In genomic region chr11:23769686-23770509, GRCm38 (mm10) we compare ENCODE assay signal across 8 mouse cellular contexts. TPM values are rescaled to one million over a fixed set of nuclear protein-coding genes. Genes with fewer than 3 reads are reported as not detected.
A peak's percentile ranks its signal among the peaks of the same experiment; 100 is the strongest.
DNase-seq lines count a peak whose midpoint lies in the region; ATAC-seq and TF ChIP-seq lines count a peak whose summit lies in the region.

No protein-coding gene starts in this region.

- no peak; the same call in 1 of the 2 replicates for ATAC-seq in erythroblast, adult 5-6 weeks (replicated peaks; ENCODE audit: low FRiP score, poor library complexity, severe bottlenecking)
- no peak for ATAC-seq in forebrain, embryonic 11.5 days (replicated peaks; ENCODE audit: low FRiP score)
- ATAC-seq in hematopoietic stem cell, adult 5-6 weeks (replicated peaks in 1 of 2; ENCODE audit: insufficient read depth in 1 of 2, low FRiP score in 2 of 2, low TSS enrichment in 1 of 2, low read depth in 1 of 2, poor library complexity in 2 of 2, severe bottlenecking in 2 of 2) = peak; percentile 49 to 59

- H3K27me3 ChIP-seq in erythroblast, embryonic 14.5 days (ENCODE audit: control insufficient read depth) = peaks cover 54% of the 10 kb centered on the region
- peaks cover 5% of the 10 kb centered on the region; the same call in 1 of the 2 replicates for H3K27me3 ChIP-seq in forebrain, embryonic 11.5 days (ENCODE audit: control insufficient read depth, insufficient read depth, low read length)

- no peaks in the 10 kb centered on the region for H3K9me3 ChIP-seq in erythroblast, embryonic 14.5 days (ENCODE audit: control insufficient read depth, low read length)
- no peaks in the 10 kb centered on the region for H3K9me3 ChIP-seq in forebrain, embryonic 11.5 days (ENCODE audit: control insufficient read depth, low read length)

- under 1% methylated on average over 25 of the region's 25 CpGs for WGBS in bone marrow, adult 2 months
- WGBS in forebrain, embryonic 11.5 days = under 1% methylated on average over 25 of the region's 25 CpGs

- peak overlapping the region; percentile 62 for H3K9ac ChIP-seq in forebrain, embryonic 11.5 days (ENCODE audit: low read length)

- intact Hi-C loops in left cerebral cortex, postnatal 4 days (cut with DNase I) = no loop called here

- H3K4me2 ChIP-seq in forebrain, embryonic 11.5 days (ENCODE audit: low read depth, low read length, severe bottlenecking) = peak overlapping the region; percentile 88

- H3K4me1 ChIP-seq in erythroblast, embryonic 14.5 days (ENCODE audit: control insufficient read depth) = peaks cover 16% of the 10 kb centered on the region
- H3K4me1 ChIP-seq in bone marrow, adult 2 months (ENCODE audit: control insufficient read depth, insufficient read depth, low read length) = no peaks in the 10 kb centered on the region; the same call in 1 of the 2 replicates
- H3K4me1 ChIP-seq in forebrain, embryonic 11.5 days (replicated peaks; ENCODE audit: control insufficient read depth, insufficient read depth, low read length) = 0 out of 2 replicates have a peak, but pooled peaks cover 2% of the 10 kb centered on the region

- peak; percentile 62 for DNase-seq in forebrain, embryonic 11.5 days (ENCODE audit: low spot score)
- DNase-seq in left cerebral cortex, postnatal 4 days = peak; percentile 12
- peak; percentile 37 for DNase-seq in mesoderm, embryonic 11.5 days (ENCODE audit: low read depth, low spot score)
- DNase-seq in spleen, adult 18-20 months = peak; percentile 46 to 55

- no peak for TF ChIP-seq CTCF in bone marrow, adult 2 months (IDR thresholded peaks at IDR 0.05; ENCODE audit: control insufficient read depth, insufficient read depth, low read length)

- TF ChIP-seq POLR2A in bone marrow, adult 2 months (IDR thresholded peaks at IDR 0.05; ENCODE audit: borderline replicate concordance, control insufficient read depth, low read depth, low read length) = no peak

- peak overlapping the region; percentile 100 for H3K27ac ChIP-seq in bone marrow, adult 2 months (ENCODE audit: control insufficient read depth, insufficient read depth, low read depth, low read length, poor library complexity)
- H3K27ac ChIP-seq in forebrain, embryonic 11.5 days (ENCODE audit: low read depth, low read length) = 0 out of 2 replicates have a peak overlapping the region, but pooled peaks have one; percentile 72

- H3K4me3 ChIP-seq in erythroblast, embryonic 14.5 days (replicated peaks) = peak overlapping the region; percentile 71
- H3K4me3 ChIP-seq in bone marrow, adult 2 months (replicated peaks; ENCODE audit: control insufficient read depth, low read depth, low read length) = peak overlapping the region; percentile 90
- H3K4me3 ChIP-seq in forebrain, embryonic 11.5 days (ENCODE audit: low read depth, low read length) = peak overlapping the region; percentile 68

- no peaks in the 10 kb centered on the region for H3K36me3 ChIP-seq in erythroblast, embryonic 14.5 days (ENCODE audit: control insufficient read depth)
- no peaks in the 10 kb centered on the region for H3K36me3 ChIP-seq in forebrain, embryonic 11.5 days (ENCODE audit: control insufficient read depth, insufficient read depth, low read length)

RNA-seq across cellular contexts. Expression of gene Rel, which starts 0.9 kb away (rescaled TPM):
- under 0.01 and 0.01 TPM in 2 replicates for polyA plus RNA-seq in erythroblast, embryonic 14.5 days (2012)
- total RNA-seq in erythroblast, adult 5-6 weeks (2015; ENCODE audit: low replicate concordance) = 6.5 and 8.6 TPM in 2 replicates
- total RNA-seq in erythroblast, adult 5-6 weeks (2017; ENCODE audit: low replicate concordance) = 1.3 and 1.8 TPM in 2 replicates
- polyA plus RNA-seq in bone marrow, adult 2 months (2011; ENCODE audit: insufficient read depth, insufficient read length, low replicate concordance, missing spikeins) = 1.9 and 4.1 TPM in 2 replicates
- polyA plus RNA-seq in forebrain, embryonic 11.5 days (2014; fragmentation: Nextera tagmentation; extraction: Ambion mirVana) = 0.63 and 0.67 TPM in 2 replicates
- 18.4 and 25.6 TPM in 2 replicates for total RNA-seq in hematopoietic stem cell, adult 5-6 weeks (2017)
- 1 to 10 TPM; 2.1 to 2.2 TPM for total RNA-seq in left cerebral cortex, postnatal 4 days (2021)

Comparison
In these comparisons a context has a peak if more than half of its experiments do, and no peak if none do; other contexts are left out.
1. ATAC-seq: peak in hematopoietic stem cell, adult 5-6 weeks (2 of 2); none in erythroblast, adult 5-6 weeks (single experiment) and forebrain, embryonic 11.5 days (single experiment).
2. DNase-seq: peak in every context shown above with its lines; median percentile 62 in forebrain, embryonic 11.5 days; 50 in spleen, adult 18-20 months; 37 in mesoderm, embryonic 11.5 days; 12 in left cerebral cortex, postnatal 4 days.
3. Peak in every context shown above with its lines, with median percentiles within 50 percentile points of each other: H3K4me3 ChIP-seq.